Mouse (Mus musculus) E14TG2a.4 (cell line): ENCODE results near the gene Gm17018.
A peak's percentile ranks its signal among the peaks of the same experiment; 100 is the strongest.

Experiments used
- H3K27me3 ChIP-seq: 2 replicates; pipeline ENCODE4 v1.6.1; 2014; ENCODE audit warnings: low read length, control low read depth; ENCODE audit not compliant: insufficient read depth
- H3K36me3 ChIP-seq: 2 replicates; pipeline ENCODE4 v1.6.1; 2014; ENCODE audit warnings: low read length, control low read depth; ENCODE audit not compliant: insufficient read depth
- H3K4me1 ChIP-seq: replicated peaks from 2 replicates; pipeline ENCODE4 v1.6.1; 2014; ENCODE audit warnings: low read depth, low read length, control low read depth
- H3K4me3 ChIP-seq: replicated peaks from 2 replicates; pipeline ENCODE4 v1.5.1; 2014; ENCODE audit warnings: mild to moderate bottlenecking, low read length
- H3K9me3 ChIP-seq: 2 replicates; pipeline ENCODE4 v1.6.1; 2014; ENCODE audit warnings: low read length, control low read depth
- CTCF ChIP-seq: conservative IDR thresholded peaks from 2 replicates; pipeline ENCODE4 v1.5.1; 2014; ENCODE audit warnings: low read length
- NANOG ChIP-seq: IDR thresholded peaks from 2 replicates; pipeline ENCODE4 v1.6.1; 2014; ENCODE audit warnings: borderline replicate concordance, low read length, mixed read lengths
- POU5F1 ChIP-seq: IDR thresholded peaks from 2 replicates; pipeline ENCODE4 v1.6.1; 2014; ENCODE audit warnings: low read length, borderline replicate concordance

Gm17018 gene

GRCm38 (mm10) chr19:45606701-45607100 lies 46.3 kb downstream of the Gm17018 start:
- Histone ChIP-seq H3K9me3 (no peaks in the 10 kb centered on the region), H3K27me3 (no peaks in the 10 kb centered on the region; the same call in 1 of the 2 replicates), H3K36me3 (no peaks in the 10 kb centered on the region), H3K4me3 (no peak overlapping the region), H3K4me1 (peaks cover 17% of the 10 kb centered on the region)
- TF ChIP-seq CTCF (no peak), POU5F1 (no peak), NANOG (no peak)

- Histone ChIP-seq H3K36me3 (no peaks in the 10 kb centered on the region), H3K4me3 (no peak overlapping the region), H3K9me3 (no peaks in the 10 kb centered on the region), H3K4me1 (peaks cover 25% of the 10 kb centered on the region), H3K27me3 (no peaks in the 10 kb centered on the region; the same call in 1 of the 2 replicates)
- no peak for TF ChIP-seq POU5F1
- TF ChIP-seq CTCF = no peak
- no peak for TF ChIP-seq NANOG
Observed at GRCm38 (mm10) chr19:45607479-45607878, 47.1 kb downstream of the Gm17018 start.

GRCm38 (mm10) chr19:45608648-45609339 lies 48.4 kb downstream of the Gm17018 start:
- H3K27me3 ChIP-seq = no peaks in the 10 kb centered on the region; the same call in 1 of the 2 replicates
- H3K4me1 ChIP-seq = peaks cover 37% of the 10 kb centered on the region
- no peaks in the 10 kb centered on the region for H3K9me3 ChIP-seq
- no peak overlapping the region for H3K4me3 ChIP-seq
- H3K36me3 ChIP-seq = no peaks in the 10 kb centered on the region
- no peak for TF ChIP-seq NANOG
- TF ChIP-seq POU5F1 = no peak
- no peak for TF ChIP-seq CTCF

GRCm38 (mm10) chr19:45610823-45611222 lies 50.4 kb downstream of the Gm17018 start:
- Histone ChIP-seq H3K36me3 (no peaks in the 10 kb centered on the region), H3K4me3 (no peak overlapping the region), H3K4me1 (peaks cover 49% of the 10 kb centered on the region), H3K9me3 (no peaks in the 10 kb centered on the region), H3K27me3 (no peaks in the 10 kb centered on the region; the same call in 1 of the 2 replicates)
- TF ChIP-seq POU5F1 = no peak
- TF ChIP-seq NANOG = no peak
- no peak for TF ChIP-seq CTCF

- H3K4me1 ChIP-seq = peaks cover 60% of the 10 kb centered on the region
- H3K36me3 ChIP-seq = no peaks in the 10 kb centered on the region
- H3K27me3 ChIP-seq = no peaks in the 10 kb centered on the region; the same call in 1 of the 2 replicates
- no peak overlapping the region for H3K4me3 ChIP-seq
- no peaks in the 10 kb centered on the region for H3K9me3 ChIP-seq
- TF ChIP-seq NANOG = no peak
- TF ChIP-seq POU5F1 = no peak
- TF ChIP-seq CTCF = no peak
Observed at GRCm38 (mm10) chr19:45614375-45614774, 54.0 kb downstream of the Gm17018 start.

- TF ChIP-seq POU5F1 (no peak), NANOG (no peak), CTCF (no peak)
- Histone ChIP-seq H3K36me3 (no peaks in the 10 kb centered on the region), H3K4me3 (peak overlapping the region; percentile 35; the same call in 1 of the 2 replicates), H3K4me1 (peaks cover 60% of the 10 kb centered on the region), H3K27me3 (no peaks in the 10 kb centered on the region; the same call in 1 of the 2 replicates), H3K9me3 (no peaks in the 10 kb centered on the region)
Observed at GRCm38 (mm10) chr19:45614928-45615327, 54.5 kb downstream of the Gm17018 start.

- no peaks in the 10 kb centered on the region for H3K9me3 ChIP-seq
- peak overlapping the region; percentile 35; the same call in 1 of the 2 replicates for H3K4me3 ChIP-seq
- H3K4me1 ChIP-seq = peaks cover 60% of the 10 kb centered on the region
- no peak for TF ChIP-seq CTCF
- no peak for TF ChIP-seq POU5F1
- no peak for TF ChIP-seq NANOG
- no peaks in the 10 kb centered on the region; the same call in 1 of the 2 replicates for H3K27me3 ChIP-seq
- H3K36me3 ChIP-seq = no peaks in the 10 kb centered on the region
Observed at GRCm38 (mm10) chr19:45615415-45616213, 55.2 kb downstream of the Gm17018 start.

- TF ChIP-seq POU5F1 (no peak), CTCF (no peak), NANOG (no peak)
- Histone ChIP-seq H3K36me3 (no peaks in the 10 kb centered on the region), H3K27me3 (no peaks in the 10 kb centered on the region; the same call in 1 of the 2 replicates), H3K4me3 (peak overlapping the region; percentile 35; the same call in 1 of the 2 replicates), H3K9me3 (no peaks in the 10 kb centered on the region), H3K4me1 (peaks cover 63% of the 10 kb centered on the region)
Observed at GRCm38 (mm10) chr19:45616214-45616518, 55.8 kb downstream of the Gm17018 start.
